Mouse (Mus musculus) natural killer cell, adult 2 months (primary cell): ENCODE measurements around the gene Sdk1.
"Not testable (repeated sequence)": the region's sequence is repeated elsewhere in the genome, so short reads cannot be mapped to it uniquely, and the experiment has no call there.

Experiments used
- DNase-seq, 2 experiments: peaks; one replicate each; pipeline ENCODE4 v3.0.0; 2022; ENCODE audit warnings: low spot score in 2 of 2

Sdk1 gene

DNA sequence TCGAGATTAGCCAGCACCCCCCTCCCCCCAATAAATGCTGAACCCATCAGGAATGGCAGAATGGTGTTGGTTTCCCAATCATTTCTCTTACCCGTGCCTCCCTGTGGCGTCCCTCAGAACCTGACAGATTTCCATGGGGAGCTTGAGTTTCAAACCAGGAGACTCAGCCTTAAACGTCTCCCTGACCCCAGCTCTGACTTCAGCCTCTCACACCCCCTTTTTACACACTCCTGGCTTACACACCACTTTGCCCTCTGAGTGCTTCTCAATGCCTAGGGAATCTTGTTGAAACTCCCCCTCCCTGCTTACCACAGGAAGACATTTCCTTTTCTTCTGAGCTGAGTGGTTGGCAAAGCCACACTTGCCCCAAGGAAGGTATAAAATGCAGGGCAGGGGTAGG is 392.0 kb downstream of the Sdk1 start:
- no peak for DNase-seq

DNA sequence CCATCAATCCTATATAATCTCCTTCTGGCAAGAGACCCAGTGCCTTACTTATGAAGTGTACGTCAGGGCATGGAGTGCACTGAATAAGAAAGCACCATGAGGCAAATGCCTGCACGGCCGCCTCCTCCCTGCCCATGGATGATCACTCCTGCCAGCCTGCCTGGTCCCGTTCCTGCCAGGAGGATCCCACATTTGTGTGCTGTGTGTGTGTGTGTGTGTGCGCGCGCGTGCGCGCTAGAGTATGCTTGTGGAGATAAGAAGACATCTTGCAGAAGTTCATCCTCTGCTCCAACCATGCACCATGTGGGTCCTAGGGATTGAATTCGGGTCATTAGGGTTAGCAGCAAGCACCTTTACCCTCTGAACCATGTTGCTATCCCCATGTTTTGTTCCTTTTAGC is 395.1 kb downstream of the Sdk1 start:
- DNase-seq = no peak

DNA sequence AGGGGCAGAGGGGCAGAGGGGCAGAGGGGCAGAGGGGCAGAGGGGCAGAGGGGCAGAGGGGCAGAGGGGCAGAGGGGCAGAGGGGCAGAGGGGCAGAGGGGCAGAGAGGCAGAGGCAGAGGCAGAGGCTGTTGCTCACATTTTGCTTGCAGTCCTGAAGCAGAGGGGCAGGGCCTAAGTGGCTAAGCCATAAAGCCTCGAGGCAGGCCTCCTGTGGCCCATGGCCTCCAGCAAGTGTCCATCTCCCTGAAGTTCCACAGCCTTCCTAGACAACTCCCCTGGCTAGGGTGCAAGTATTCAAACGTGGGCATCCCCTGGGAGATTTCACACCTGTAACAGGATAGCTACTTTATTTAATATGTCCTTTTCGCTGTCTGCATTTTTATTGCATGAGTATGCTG is 395.8 kb downstream of the Sdk1 start:
- not testable (repeated sequence) for DNase-seq

DNA sequence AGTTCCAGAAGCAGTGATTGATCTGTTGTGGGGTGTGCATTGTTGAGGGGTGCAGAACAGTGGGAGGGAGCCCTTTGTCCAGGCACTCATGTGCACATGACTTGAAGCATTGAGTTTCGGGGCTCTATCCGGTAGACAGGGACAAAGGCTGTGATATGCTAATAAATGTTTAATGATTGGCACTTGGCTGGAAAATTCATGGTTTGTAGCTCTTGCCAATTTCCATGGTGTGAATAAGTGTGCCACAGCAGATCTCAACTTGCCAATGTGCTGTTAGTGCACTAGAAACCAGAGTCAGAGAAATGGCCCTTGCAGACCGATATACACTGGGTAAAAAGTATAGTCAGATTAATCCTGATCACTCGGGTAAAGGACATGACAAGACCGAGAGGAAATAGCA is 404.4 kb downstream of the Sdk1 start:
- DNase-seq = no peak

DNA sequence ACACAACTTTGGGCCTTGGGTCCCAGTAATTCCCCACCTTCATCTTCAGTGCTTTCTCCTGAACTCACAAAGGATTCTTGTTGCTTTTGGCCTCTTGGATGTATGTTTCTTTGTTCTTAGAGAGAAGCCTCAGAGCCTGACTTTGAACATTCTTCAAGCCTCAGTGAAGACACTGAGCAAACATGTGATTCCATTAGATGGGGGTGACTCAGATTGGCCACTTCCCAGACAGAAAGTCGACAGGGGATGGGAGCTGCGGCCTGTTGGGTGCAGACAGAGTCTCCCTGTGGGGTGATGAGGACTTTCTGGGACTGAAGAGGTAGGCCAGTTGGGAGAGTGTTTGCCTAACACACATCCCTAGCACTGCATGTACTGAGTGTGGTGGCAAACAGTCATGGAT is 405.3 kb downstream of the Sdk1 start:
- no peak for DNase-seq

DNA sequence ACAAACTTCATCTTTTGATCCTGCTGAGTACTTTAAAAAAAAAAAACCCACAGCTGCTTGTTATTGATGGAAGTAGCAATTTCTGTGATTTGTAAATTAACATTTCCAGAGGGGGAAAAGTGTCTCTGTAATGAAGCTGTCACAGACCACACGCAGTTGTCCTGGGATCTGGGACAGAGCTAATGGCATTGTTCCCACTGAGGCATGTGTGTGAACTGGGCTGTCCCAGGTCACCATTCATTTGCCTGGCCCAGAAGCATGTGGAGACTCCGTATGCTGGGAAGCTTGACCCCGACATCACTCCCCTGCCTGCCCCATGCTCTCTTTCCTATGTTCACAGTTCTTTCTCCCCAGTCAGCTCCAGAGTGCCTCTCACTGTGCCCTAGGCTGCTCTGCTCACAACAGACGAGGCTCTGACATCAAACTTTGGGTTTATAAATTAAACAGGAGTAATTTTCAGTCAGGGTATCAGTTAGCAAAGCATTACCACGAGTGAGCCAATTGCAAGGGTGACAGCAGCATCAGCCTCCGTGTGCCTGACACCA is 408.6 kb downstream of the Sdk1 start:
- no peak for DNase-seq

DNA sequence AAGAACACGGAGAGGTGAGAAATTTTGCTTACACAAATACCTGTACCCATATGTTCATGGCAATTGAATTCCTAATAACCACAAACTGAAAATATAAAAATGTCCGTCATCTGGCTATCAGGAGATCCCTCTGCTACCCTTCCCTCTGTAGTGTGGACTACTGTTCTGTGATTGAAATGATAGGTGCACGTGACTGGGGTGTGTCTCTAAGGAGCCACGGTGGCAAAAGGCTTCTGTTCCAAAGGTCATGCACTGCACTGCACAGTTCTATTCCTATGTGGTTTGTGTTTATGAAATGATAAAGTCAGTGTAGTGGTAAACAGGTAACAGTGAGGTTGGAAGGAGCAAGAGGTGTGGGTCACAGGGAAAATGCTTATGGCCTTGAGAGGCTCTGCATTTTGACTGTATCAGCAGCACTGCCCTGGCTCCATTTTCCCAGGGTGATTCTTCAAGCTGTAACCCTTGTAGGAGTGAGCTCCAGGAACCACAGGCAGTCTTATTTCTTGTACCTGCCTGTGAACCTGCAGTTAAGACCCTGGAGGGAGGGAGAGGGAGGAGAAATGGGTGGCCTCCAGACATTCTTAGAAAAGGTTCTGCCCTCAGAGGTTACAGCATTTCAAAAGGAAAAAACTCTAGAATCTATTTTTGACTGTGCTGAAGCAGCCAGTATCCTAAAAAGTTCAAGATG is 410.5 kb downstream of the Sdk1 start:
- DNase-seq = no peak

DNA sequence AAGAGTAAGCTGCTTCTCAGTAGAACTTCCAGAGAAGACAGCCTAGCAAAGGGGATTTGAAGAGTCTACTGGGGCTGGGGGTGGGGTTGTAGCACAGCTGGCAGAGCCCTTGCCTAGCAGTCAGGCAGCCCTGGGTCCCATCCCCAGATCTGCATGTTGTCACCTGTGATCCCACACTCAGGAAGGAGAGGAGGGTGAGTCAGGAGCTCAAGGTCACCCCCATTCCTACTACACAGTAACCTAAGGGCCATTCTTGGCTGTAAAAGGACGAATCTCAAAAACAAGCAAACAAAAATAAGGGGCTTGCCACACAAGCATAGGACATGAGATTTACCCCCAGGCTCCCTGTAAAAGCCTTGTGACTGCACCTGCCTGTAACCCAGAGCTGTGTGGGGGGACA is 435.1 kb downstream of the Sdk1 start:
- no peak for DNase-seq

DNA sequence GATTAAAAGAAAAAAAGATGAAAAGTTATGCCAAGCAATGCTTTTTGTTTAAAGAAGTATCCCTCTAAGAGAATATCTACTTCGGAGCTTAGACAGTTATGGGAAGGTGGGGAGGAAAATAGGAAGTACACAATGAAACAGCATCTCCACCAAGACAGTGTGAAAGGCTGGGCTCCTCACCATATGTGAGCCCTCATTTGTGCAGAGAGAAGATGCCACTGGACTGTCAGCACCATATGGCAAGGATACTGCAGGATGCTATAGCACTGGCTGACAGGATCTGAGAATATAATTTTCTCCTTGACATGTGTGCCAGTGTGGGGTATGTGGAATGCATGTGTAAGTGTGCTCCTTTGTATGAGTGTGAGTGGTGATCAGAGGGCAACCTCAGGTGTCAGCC is 435.7 kb downstream of the Sdk1 start:
- DNase-seq = no peak

DNA sequence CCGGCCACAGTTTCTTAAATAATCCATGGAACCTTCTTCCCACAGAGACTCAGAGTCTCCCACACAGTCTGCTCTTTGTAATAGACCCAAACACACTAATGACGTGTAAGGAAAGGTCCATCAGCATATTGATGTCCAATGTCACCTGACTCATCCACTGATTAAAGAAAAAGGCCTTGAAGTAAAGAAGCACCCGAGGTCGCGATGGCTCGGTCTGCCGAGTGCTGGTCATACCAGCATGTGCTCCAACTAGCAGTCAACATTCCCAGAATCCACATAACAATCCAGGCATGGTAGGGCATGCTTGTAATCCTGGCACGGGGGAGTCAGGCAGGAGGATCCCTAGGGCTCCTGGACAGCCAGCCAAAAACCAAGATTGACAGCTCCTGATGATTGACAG is 436.6 kb downstream of the Sdk1 start:
- no peak for DNase-seq

DNA sequence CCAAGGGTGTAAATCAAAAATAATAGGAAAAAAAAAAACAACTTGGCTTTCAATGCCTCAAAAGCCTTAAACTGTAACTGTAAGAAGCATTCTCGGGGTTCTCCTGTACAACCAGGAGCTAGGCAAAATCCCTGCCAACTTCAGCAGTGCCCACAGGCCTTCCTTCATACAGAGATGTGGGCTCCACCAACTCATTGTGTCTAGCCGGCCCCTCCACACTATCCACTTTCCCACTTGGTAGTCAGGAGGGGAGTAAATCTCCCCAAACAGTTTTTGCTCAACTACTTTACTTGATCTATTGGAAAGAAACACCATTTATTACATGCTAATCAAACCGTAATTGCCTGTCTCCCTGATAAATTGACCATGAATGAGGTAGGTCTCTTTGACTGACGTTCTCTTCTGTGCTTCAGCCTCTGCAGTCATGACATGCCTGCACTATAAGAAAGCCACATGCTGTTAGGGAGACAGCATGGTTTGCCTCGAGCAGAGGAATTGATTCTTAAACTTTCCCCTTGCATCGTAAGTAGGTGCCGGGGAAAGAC is 445.7 kb downstream of the Sdk1 start:
- no peak for DNase-seq

DNA sequence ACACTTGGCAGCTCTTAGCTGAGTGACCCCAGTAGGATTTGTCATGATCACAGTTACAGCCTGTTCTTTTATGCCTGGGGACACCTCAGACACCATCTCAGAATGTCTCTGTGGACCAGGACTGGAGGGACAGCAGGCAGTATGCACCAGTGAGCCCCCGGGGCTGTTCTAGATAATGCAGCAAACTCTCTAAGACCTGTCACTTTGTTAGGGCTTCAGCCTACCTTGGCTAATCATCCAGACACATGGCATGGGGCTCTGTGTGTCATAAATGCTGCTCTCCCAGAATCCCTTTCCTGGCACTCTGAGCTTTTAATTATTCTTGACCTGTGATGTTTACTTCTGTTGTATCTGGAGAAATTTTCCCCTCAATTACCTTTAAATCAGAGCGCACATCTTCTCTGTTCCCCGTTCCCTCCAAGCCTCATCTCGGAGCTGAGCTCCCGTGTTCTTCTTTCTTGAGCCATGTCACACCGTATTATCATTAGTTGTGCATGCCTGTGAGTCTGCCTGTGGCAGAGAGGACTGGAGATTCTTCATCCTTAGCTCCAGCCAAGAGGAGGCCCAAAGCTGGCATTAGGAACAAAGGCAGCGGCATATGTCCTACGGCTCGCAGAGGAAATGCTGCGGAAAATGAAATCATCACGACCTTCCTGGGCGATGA is 448.3 kb downstream of the Sdk1 start:
- no peak for DNase-seq

DNA sequence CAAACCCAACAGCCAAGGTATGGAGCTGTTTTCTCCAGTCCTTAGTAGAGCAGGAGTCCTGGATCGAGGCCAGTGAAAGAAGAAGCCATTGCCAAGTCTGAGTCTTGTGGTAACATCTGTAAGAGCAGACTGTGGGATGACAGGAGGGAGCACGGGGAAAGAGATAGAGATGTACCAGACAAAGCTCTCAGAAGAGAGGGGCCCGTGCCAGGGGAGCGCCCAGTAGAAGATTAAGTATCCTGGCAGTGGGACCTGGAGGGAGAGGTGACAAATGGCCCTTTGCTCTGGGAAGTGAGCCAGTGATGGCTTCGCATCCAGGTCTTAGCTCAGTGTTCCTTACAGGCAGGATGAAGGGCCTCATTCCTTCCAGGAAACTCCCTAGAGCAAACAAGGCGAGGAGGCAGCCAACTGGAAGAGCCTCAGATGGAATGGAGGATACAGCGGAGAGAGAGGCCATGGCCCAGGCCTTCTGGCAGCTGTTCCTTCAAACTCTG is 450.2 kb downstream of the Sdk1 start:
- DNase-seq = no peak

DNA sequence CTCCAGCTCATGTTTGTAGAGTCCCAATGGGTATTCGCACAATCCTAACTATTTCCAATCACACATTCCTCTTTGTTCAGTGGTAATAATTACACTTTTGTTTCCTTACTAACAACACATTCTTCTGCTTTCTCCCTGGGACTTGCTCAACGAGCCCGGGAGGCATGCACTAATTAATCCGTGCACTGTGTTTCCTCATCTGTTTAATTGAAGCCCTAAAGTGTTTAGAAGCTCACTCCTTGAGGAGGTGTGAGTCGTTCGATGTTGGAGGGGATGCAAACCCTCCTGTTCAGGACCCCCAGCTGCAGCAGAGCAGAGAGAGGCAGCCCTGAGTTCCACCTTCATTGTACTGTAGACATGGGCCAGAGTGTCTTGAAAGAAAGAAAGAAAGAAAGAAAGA is 452.4 kb downstream of the Sdk1 start:
- no peak for DNase-seq

DNA sequence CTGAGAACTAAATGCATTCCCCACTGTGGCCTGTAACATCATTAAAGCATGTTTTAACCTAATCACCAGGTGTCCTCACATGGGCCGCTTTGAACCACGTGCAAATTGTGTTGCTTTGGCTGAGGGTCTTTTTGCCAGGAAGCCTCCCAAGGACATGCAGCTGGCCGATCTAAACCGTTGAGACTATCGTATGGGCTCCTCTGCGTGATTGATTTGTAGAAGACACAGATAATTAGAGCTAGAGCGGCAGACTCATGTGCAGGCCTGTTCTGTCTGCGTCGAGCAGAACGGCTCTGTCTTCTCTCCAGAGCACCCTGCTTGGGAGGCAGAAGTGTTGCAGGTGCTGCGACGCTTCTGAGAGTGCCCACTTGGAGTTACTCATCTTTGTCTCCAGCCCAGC is 453.6 kb downstream of the Sdk1 start:
- no peak for DNase-seq

DNA sequence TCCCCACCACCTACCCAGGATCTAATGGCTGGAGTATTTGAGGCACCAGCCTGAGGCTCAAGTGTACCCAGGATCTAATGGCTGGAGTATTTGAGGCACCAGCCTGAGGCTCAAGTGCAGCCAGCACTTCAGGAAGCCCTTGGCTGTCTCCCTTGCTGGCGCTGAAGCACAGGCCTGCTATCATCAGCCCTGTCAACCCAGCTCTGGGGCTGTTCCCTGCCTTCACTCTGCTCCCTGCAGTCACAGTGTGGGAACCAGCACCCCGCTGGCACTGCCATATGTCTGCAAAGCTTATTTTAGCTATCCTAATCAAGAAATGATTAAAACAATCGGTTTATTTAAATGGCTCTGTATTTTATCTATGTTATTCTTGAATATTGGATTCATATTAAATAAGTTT is 457.1 kb downstream of the Sdk1 start:
- no peak for DNase-seq

DNA sequence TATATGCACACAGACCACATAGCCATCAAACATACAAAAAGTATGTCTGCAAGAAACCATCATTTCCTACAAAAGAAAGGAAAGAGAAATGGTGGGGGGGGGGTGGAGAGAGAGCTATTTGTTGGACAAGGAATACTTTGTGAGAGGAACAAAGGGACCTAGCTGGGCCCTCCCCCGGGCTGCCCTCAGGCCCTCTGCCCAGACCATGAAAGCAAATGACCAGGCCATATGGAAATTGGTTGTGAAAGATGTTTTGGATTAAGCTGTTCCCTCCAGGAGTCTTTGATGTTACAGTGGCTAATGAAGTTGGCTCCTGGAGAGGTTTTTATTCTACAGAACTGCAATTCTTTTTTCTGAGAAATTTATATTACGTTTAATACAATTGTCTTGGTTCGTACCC is 479.5 kb downstream of the Sdk1 start:
- no peak for DNase-seq

DNA sequence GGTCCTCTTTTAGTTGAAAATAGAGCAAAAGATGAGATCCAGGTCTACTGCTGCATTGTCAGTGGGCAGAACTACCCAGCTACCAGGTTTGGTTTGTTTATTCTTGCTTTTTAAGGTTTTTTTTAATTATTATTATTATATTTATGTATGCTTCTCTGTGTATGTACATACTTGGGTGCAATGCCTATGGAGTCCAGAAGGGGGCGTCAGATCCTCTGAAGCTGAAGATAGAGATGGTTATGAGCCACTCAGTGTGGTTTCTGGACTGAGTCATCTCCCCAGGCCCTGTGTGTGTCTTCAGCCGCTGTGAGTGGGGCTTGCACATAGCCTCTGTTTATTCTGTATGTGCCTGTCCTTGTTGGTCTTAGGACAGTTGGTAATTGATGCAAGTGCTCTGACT is 486.7 kb downstream of the Sdk1 start:
- no peak for DNase-seq

DNA sequence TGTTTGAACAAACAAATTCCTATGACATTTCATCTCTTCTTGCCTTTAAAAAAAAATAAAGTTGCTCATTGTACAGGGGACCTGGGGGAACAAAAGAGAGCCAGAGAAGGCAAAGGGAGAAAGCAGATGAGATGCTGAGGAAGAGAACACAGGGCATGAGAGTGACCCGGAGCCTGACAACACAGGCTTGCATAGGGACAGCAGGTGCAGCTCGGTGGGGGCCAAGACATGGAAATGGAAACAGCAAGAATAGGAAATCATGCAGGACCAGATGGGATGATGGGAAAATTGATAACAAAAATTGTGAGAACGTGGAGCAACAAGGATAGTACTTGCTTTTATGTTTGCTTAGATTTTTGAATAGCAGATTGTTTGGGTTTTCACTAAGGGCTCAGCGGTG is 488.7 kb downstream of the Sdk1 start:
- DNase-seq = no peak

DNA sequence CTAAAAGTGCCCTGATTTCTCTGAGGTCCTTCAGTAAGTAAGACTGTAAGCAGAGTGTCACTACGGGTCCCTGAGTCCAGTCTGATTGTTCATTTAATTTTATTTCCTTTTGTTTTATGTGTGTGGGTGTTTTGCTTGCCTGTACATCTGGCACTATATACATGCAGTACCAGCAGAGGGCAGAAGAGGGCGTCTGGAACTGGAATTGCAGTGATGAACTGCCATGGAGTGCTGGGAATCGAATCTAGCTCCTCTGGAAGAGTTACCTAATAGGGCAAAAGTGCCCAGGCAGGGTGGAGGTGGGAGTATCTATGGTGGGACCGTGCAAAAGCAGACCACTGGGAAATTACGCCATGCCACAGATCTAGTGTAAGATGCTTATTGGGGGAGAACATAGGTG is 497.4 kb downstream of the Sdk1 start:
- DNase-seq = no peak

DNA sequence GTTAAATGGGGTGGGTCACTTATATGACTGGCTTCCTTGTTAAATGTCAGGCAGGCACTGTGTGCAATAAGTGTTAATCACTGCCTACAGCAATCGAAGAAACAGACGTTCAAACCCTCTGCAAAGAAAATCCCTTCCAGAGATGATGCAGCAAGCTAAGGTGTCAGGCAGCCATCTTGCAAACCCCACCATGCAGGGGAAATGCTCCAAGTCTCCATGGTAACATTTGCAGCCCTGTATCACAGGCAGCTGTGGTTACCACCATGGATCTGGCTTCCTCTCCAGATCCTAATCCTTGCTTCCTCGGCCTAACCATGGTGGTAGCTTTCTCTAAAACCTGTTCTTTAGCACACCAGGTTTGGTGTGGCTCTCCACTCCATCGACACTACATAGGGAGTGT is 507.5 kb downstream of the Sdk1 start:
- no peak for DNase-seq

DNA sequence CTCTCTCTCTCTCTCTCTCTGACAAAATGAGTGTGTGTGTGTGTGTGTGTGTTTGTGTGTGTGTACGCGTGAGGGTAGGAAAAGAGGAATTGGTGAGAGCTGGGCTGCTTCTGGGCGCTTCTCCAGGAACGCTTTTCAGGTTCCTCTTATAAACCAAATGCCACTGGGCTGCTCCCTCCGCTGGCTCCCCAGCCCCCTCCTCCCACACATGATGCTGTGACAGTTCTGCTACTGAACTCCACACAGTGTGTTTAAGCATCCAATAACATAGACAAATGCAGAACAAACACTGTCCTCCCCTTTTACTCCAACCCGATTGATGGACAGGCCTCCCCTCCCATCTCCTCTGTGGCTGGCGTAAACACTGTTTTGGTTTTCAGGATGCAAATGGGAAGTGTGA is 513.0 kb downstream of the Sdk1 start:
- no peak for DNase-seq

DNA sequence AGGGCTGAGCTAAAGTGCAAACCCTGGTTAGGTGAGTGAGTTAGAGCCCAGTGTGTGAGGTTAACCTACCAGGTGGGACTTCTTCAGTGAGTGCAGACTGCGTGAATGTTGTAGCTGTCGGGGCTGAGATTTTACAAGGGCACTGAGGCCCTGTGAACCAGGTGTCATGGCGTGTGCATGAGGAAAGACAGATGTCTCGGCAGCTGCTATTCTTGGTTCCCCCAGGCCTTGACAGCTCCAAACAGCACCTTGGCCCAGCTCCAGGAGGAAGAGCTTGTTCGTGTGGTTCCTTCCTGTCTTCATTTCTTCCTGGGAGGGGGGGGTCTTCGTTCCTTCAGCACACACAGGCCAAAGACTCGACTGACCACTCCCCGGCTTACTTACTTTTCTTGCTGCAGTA is 517.6 kb downstream of the Sdk1 start:
- no peak for DNase-seq
